Mouse (Mus musculus) liver, embryonic 11.5 days (tissue): ENCODE measurements around the gene Narfl. TPM values are rescaled to one million over a fixed set of nuclear protein-coding genes. Genes with fewer than 3 reads are reported as not detected.

Source experiments
- ATAC-seq: fragments of 200-750 bp; cut with Nextera tagmentation; replicated peaks from 2 replicates; pipeline ENCODE4 v1.8.0; 2017; ENCODE audit warnings: moderate number of reproducible peaks, mild to moderate bottlenecking, moderate TSS enrichment, moderate library complexity; ENCODE audit not compliant: low FRiP score
- DNase-seq: peaks from one replicate; pipeline ENCODE4 v3.0.0-alpha.2; 2017; ENCODE audit warnings: low spot score
- H3K27ac ChIP-seq: fragments of 300-500 bp; sonication (generic); 2 replicates; pipeline ENCODE4 v1.5.1; 2014; ENCODE audit warnings: mild to moderate bottlenecking, low read depth, low read length, control low read depth
- H3K27me3 ChIP-seq: fragments of 300-500 bp; sonication (generic); replicated peaks from 2 replicates; pipeline ENCODE4 v1.6.1; 2014; ENCODE audit warnings: low read length, mixed read lengths; ENCODE audit not compliant: control insufficient read depth, insufficient read depth
- H3K36me3 ChIP-seq: fragments of 300-500 bp; sonication (generic); 2 replicates; pipeline ENCODE4 v1.6.1; 2014; ENCODE audit warnings: mild to moderate bottlenecking, low read length, moderate library complexity, mixed read lengths; ENCODE audit not compliant: control insufficient read depth, insufficient read depth
- H3K4me1 ChIP-seq: fragments of 300-500 bp; sonication (generic); replicated peaks from 2 replicates; pipeline ENCODE4 v1.6.1; 2014; ENCODE audit warnings: low read length, mixed read lengths; ENCODE audit not compliant: control insufficient read depth, insufficient read depth
- H3K4me2 ChIP-seq: fragments of 300-500 bp; sonication (generic); 2 replicates; pipeline ENCODE4 v1.6.1; 2014; ENCODE audit warnings: mild to moderate bottlenecking, control low read depth, moderate library complexity
- H3K4me3 ChIP-seq: fragments of 300-500 bp; sonication (generic); 2 replicates; pipeline ENCODE4 v1.5.1; 2014; ENCODE audit warnings: low read depth, low read length, control low read depth
- H3K9ac ChIP-seq: fragments of 300-500 bp; sonication (generic); 2 replicates; pipeline ENCODE4 v1.6.1; 2014; ENCODE audit warnings: low read depth, low read length, control low read depth
- H3K9me3 ChIP-seq: fragments of 300-500 bp; sonication (generic); 2 replicates; pipeline ENCODE4 v1.6.1; 2016; ENCODE audit warnings: low read length, inconsistent platforms, mixed read lengths; ENCODE audit not compliant: control insufficient read depth
- WGBS: fragments of 180-500 bp; shearing (Covaris S2); extraction: QIAGEN DNeasy Blood & Tissue Kit; methylation state at CpG from one replicate; pipeline ENCODE4 v1.1.7; 2014; 5-methylcytosine and 5-hydroxymethylcytosine counted together
- polyA plus RNA-seq: library from polyadenylated mRNA; unstranded; fragments of >200 nt; fragmentation: Nextera tagmentation; extraction: Ambion mirVana; gene quantifications from 2 replicates; pipeline ENCODE4 v1.2.1, GENCODE M21; 2014

Gene Narfl
- polyA plus RNA-seq, 1 experiment from 2014 or later = 29.9 TPM

DNA sequence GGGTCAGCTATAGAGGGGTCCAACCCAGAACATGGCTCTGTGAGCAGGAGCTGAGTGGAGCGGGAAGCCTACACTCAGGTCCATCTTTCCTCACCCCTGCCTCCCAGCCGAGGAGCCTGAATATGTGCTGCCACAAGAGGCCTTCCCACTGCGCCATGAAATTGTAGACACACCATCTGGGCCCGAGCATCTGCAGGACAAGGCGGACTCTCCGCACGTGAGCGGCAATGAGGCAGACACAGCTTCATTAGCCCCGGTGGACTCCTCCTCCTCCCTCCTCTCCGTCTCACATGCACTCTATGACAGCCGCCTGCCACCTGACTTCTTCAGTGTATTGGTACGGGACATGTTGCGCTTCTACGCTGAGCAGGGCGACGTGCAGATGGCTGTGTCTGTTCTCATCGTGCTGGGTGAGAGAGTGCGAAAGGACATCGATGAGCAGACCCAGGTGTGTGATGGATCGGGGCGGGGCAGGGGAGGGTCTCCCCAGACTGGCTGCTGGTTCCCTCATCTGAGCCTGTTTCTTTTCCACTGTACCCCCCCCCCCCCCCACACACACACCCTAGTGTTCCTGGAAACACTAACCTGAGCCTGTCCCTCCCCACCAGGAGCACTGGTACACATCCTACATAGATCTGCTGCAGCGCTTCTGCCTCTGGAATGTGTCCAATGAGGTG lies 54.1 kb downstream of the Narfl start:
- Histone ChIP-seq H3K36me3 (peaks cover 42% of the 10 kb centered on the region), H3K27me3 (no peaks in the 10 kb centered on the region), H3K4me1 (peaks cover 47% of the 10 kb centered on the region), H3K27ac (0 out of 2 replicates have a peak overlapping the region, but pooled peaks have one; percentile 82), H3K4me3 (no peak overlapping the region), H3K9me3 (no peaks in the 10 kb centered on the region), H3K9ac (no peak overlapping the region), H3K4me2 (no peak overlapping the region; the same call in 1 of the 2 replicates)
- no peak for DNase-seq
- ATAC-seq = no peak
- 95% methylated on average over 22 of the region's 22 CpGs for WGBS

DNA sequence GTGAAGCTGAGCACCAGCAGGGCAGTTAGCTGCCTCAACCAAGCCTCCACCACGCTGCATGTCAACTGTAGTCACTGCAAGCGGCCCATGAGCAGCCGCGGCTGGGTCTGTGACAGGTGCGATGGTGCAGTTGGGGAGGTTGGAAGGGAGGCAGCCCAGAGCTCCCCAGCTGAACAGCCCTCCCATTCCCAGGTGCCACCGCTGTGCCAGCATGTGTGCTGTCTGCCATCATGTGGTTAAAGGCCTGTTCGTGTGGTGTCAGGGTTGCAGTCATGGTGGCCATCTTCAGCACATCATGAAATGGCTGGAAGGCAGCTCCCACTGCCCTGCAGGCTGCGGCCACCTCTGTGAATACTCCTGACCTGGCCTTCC lies 54.6 kb downstream of the Narfl start:
- H3K4me2 ChIP-seq = peak overlapping the region; percentile 99
- H3K4me1 ChIP-seq = peaks cover 47% of the 10 kb centered on the region
- 84% methylated on average over 8 of the region's 8 CpGs for WGBS

DNA sequence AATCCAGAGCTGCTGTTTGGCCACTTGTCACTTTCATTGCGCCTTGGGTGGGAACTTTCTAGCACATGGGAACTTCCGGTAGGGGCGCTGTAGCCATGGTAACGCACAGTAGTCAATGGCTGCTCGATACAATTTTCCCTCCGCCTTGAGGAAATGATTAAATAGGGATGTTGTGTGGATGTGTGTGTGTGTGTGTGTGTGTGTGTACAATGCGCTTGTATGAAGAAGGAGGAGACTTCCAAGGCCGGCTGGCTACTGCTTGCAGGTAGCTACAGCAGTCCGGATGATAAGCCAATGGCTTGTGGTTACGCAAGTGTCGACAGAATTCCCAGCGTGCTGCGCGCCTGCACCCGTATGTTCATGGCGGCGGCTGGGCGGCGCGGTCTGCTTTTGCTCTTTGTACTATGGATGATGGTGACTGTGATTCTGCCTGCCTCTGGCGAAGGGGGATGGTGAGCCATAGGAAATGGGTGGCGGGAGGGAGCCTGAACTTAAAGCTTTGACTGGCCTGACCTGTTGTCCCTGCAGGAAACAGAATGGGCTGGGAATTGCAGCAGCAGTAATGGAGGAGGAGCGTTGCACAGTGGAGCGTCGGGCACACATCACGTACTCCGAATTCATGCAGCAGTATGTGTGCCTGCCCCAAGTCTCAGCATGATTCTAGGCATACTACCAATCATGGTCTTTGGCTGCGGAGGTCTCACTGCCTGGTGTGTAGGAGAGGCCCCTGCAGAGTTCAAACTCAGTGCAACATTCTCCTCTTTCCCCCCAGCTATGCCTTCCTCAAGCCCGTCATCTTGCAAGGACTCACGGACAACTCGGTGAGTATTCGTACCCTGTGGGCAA lies 55.4 kb downstream of the Narfl start, which contains the start of gene Jmjd8:
Jmjd8 (plus strand) TSS at position 156 of the 846 bp plus-strand sequence.
- H3K4me3 ChIP-seq = peak within 1 kb of the TSS; percentile 65
- H3K36me3 ChIP-seq = peaks cover 42% of the 10 kb centered on the region
- H3K4me1 ChIP-seq = peaks cover 50% of the 10 kb centered on the region

More for the DNA sequence above, 54.6 kb downstream of the Narfl start:
- H3K4me3 ChIP-seq = peak overlapping the region; percentile 65
- H3K27ac ChIP-seq = peak overlapping the region; percentile 82
- H3K36me3 ChIP-seq = peaks cover 42% of the 10 kb centered on the region
- no peaks in the 10 kb centered on the region for H3K9me3 ChIP-seq
- H3K27me3 ChIP-seq = no peaks in the 10 kb centered on the region
- ATAC-seq (no peak), DNase-seq (no peak)
- no peak overlapping the region; the same call in 1 of the 2 replicates for H3K9ac ChIP-seq

DNA sequence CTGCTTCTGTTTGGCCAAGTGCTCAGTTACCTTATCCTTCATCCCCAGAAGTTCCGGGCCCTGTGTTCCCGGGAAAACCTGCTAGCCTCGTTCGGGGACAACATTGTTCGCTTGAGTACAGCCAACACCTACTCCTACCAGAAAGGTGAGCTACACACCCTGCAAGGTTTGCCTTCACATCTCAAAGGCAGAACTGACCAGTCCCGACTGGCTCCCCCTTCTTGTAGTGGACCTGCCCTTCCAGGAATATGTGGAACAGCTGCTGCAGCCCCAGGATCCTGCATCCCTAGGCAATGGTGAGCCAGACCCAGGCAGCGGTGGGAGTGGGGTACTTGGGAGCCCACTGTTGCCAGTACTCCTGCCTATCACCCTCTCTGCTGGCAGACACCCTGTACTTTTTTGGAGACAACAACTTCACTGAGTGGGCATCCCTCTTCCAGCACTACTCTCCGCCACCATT lies 56.0 kb downstream of the Narfl start:
- peaks cover 50% of the 10 kb centered on the region for H3K4me1 ChIP-seq
- peak overlapping the region; percentile 82 for H3K27ac ChIP-seq
- DNase-seq = no peak
- ATAC-seq = no peak
- peak overlapping the region; percentile 99 for H3K4me2 ChIP-seq
- 36% methylated on average over 8 of the region's 8 CpGs for WGBS
- H3K36me3 ChIP-seq = peaks cover 42% of the 10 kb centered on the region
- no peaks in the 10 kb centered on the region for H3K9me3 ChIP-seq
- no peaks in the 10 kb centered on the region for H3K27me3 ChIP-seq
- peak overlapping the region; percentile 65 for H3K4me3 ChIP-seq
- peak overlapping the region; percentile 77 for H3K9ac ChIP-seq

More for the DNA sequence above, 55.4 kb downstream of the Narfl start, which contains the start of gene Jmjd8:
- H3K9me3 ChIP-seq = no peaks in the 10 kb centered on the region
- DNase-seq (peak; percentile 87), ATAC-seq (peak; percentile 37; the same call in 1 of the 2 replicates)
- H3K4me2 ChIP-seq = peak within 1 kb of the TSS; percentile 99
- H3K9ac ChIP-seq = peak within 1 kb of the TSS; percentile 77
- peak within 1 kb of the TSS; percentile 82 for H3K27ac ChIP-seq
- WGBS = 1% methylated on average over 32 of the region's 32 CpGs
- no peaks in the 10 kb centered on the region for H3K27me3 ChIP-seq

DNA sequence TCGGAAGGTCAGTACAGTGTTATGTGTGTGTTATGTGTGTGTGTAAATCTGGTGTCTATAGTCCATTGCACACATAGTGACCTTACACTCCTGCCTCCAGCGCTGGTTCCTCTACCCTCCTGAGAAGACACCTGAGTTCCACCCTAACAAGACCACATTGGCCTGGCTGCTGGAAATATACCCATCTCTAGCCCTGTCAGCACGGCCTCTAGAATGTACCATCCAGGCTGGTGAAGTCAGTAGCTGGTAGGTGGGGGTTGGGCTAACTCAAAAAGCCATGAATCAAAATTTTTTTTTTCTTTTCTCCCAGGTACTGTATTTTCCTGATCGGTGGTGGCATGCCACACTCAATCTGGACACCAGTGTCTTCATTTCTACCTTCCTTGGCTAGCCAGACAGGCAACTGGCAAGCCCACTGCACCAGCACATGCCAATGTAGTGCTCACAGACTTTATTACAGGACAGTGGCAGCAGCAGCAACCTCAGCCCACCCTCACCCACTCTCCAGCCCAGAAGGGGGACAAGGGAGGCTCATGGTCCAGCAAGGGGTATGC lies 56.7 kb downstream of the Narfl start:
- Histone ChIP-seq H3K4me3 (peak overlapping the region; percentile 65), H3K27ac (peak overlapping the region; percentile 82; the same call in 1 of the 2 replicates), H3K36me3 (peaks cover 47% of the 10 kb centered on the region), H3K9me3 (no peaks in the 10 kb centered on the region), H3K27me3 (no peaks in the 10 kb centered on the region), H3K9ac (peak overlapping the region; percentile 20; the same call in 1 of the 2 replicates), H3K4me2 (peak overlapping the region; percentile 99), H3K4me1 (peaks cover 48% of the 10 kb centered on the region)
- no peak for DNase-seq
- 76% methylated on average over 4 of the region's 4 CpGs for WGBS
- ATAC-seq = no peak

DNA sequence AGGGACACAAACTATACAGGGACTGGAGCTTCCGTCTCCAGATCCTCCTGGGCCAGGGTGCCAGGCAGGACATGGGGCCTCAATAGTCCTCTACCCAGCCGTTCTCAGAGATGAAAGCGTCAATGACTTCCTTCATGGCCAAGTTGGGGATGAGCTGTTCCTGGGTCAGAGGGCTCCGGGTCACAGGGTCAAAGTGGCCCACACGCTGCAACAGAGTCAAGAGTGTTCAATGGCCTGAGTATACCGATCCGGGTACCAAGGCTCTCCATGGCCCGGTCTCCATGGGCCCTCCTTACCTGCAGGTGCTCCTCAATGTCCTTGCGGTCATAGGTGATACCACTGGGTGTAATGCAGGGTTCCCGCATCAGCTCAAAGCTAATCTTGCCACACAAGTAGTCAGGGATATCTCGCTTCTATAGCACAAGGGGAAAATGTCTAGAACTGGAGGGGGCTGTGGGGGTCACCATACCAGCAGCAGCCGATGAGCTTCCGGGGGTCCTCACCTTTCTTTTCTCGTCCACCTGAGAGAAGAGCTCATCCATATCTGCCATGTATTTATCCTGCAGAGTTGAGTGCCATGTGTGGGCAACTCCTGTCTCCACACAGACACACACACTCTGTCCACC lies 57.3 kb downstream of the Narfl start:
- no peaks in the 10 kb centered on the region for H3K27me3 ChIP-seq
- H3K4me1 ChIP-seq = peaks cover 45% of the 10 kb centered on the region
- H3K9ac ChIP-seq = peak overlapping the region; percentile 88
- no peak overlapping the region for H3K27ac ChIP-seq
- peak overlapping the region; percentile 99 for H3K4me2 ChIP-seq
- H3K4me3 ChIP-seq = peak overlapping the region; percentile 85
- ATAC-seq (no peak), DNase-seq (no peak)
- WGBS = 85% methylated on average over 14 of the region's 14 CpGs
- H3K36me3 ChIP-seq = peaks cover 49% of the 10 kb centered on the region
- no peaks in the 10 kb centered on the region for H3K9me3 ChIP-seq

DNA sequence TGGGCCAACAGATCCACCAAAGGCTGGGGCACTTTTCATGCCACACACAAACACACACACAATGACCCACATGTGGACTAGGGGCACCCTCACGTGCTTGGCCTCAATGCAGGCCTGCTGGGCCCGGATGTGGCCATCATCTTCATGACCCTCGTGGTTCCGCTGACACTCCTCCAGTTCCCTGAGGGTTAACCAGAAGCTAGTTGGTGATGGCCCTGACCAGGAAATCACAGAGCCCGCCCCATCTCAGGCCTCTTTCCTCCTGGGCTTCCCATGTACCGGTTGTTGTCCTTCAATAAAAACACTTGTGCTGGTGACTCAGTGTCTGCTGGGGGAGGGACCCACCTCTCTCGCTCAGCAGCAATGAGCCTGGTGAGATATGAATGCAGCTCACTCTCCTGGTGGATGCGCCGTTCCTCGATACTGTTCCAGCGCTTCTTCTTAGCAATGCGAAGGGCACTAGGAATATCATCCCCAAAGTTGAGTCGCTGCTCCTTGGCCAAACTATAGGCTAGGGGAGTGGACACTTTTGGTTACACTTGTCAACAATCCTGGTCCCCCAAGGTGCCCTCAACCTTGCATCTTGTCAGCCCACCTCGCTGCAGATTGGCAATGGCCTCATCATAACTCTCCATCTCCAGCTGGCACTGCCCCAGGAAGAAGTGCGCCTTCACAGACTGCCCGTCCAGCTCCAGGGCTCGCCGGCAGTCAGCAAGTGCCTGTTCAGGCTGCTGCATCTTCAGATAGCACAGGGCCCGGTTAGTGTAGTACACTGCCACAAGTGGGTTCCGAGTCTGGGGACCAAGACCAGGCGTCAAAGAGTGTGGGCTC lies 58.1 kb downstream of the Narfl start:
- 50% methylated on average over 21 of the region's 21 CpGs for WGBS
- peak overlapping the region; percentile 88 for H3K9ac ChIP-seq
- H3K4me2 ChIP-seq = peak overlapping the region; percentile 99
- peaks cover 44% of the 10 kb centered on the region for H3K36me3 ChIP-seq
- H3K27me3 ChIP-seq = no peaks in the 10 kb centered on the region
- no peaks in the 10 kb centered on the region for H3K9me3 ChIP-seq
- H3K4me1 ChIP-seq = peaks cover 53% of the 10 kb centered on the region
- peak overlapping the region; percentile 85 for H3K4me3 ChIP-seq
- H3K27ac ChIP-seq = peak overlapping the region; percentile 97
- DNase-seq (no peak), ATAC-seq (no peak)
